Mouse (Mus musculus) midbrain, embryonic 12.5 days (tissue): ENCODE results near the gene Gm11077. TPM values are rescaled to one million over a fixed set of nuclear protein-coding genes. Genes with fewer than 3 reads are reported as not detected.

Experiments used
- ATAC-seq: fragments of 200-750 bp; cut with Nextera tagmentation; 2 replicates; pipeline ENCODE4 v1.8.0; 2017; ENCODE audit warnings: low read depth, moderate TSS enrichment, moderate library complexity; ENCODE audit not compliant: low FRiP score
- H3K27ac ChIP-seq: fragments of 300-500 bp; sonication (generic); replicated peaks from 2 replicates; pipeline ENCODE4 v1.5.1; 2016; ENCODE audit warnings: mild to moderate bottlenecking
- H3K27me3 ChIP-seq: fragments of 300-500 bp; sonication (generic); 2 replicates; pipeline ENCODE4 v1.6.1; 2016; ENCODE audit warnings: mild to moderate bottlenecking
- H3K36me3 ChIP-seq: fragments of 300-500 bp; sonication (generic); 2 replicates; pipeline ENCODE4 v1.6.1; 2016
- H3K4me1 ChIP-seq: fragments of 300-500 bp; sonication (generic); 2 replicates; pipeline ENCODE4 v1.6.1; 2016
- H3K4me2 ChIP-seq: fragments of 300-500 bp; sonication (generic); replicated peaks from 2 replicates; pipeline ENCODE4 v1.6.1; 2016; ENCODE audit warnings: mild to moderate bottlenecking, moderate library complexity
- H3K4me3 ChIP-seq: fragments of 300-500 bp; sonication (generic); 2 replicates; pipeline ENCODE4 v1.5.1; 2016; ENCODE audit warnings: mild to moderate bottlenecking
- H3K9ac ChIP-seq: fragments of 300-500 bp; sonication (generic); replicated peaks from 2 replicates; pipeline ENCODE4 v1.6.1; 2016; ENCODE audit warnings: mild to moderate bottlenecking, moderate library complexity
- H3K9me3 ChIP-seq: fragments of 300-500 bp; sonication (generic); 2 replicates; pipeline ENCODE4 v1.6.1; 2016; ENCODE audit warnings: mild to moderate bottlenecking
- WGBS: fragments of 180-500 bp; shearing (Covaris S2); methylation state at CpG from one replicate; pipeline ENCODE4 v1.1.7; 2016; 5-methylcytosine and 5-hydroxymethylcytosine counted together
- polyA plus RNA-seq: library from polyadenylated mRNA; unstranded; fragments of >200 nt; fragmentation: Nextera tagmentation; extraction: Ambion mirVana; gene quantifications from 2 replicates; pipeline ENCODE4 v1.2.1, GENCODE M21; 2016

Gm11077 gene
- polyA plus RNA-seq, 1 experiment from 2014 or later: not detected

DNA sequence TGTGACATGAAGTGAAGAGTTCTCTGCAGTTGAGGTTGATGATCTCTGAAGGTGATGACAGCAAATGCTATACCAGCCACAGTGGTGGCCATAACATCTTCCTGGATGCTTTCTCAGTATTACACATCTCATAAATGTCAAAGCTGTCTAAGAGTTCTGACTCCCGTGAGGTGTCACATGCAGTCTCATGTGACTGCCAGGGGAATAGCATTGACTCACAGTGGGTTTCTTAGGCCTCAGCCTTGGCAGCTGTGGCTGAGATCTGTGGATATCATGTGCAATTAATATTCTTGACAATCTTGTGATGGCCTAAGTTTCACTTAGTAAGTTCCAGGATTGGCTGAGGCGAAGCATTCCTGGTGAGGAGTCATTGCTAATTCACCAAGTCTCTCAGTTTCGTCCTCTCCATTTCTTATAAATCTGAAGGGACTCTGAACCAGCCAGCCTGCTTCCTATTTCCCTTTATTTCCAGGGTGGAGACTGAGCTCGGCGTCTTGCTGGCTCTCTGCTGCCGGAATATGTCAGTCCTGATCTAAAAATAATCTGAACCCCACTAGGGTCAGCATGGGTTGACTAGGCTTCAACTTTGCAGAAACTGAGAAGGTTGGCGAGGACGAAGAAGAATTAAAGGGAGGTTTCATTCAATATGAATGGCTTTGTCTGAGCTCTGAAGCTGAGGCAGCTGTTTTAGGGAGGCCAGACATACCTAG lies 21.4 kb downstream of the Gm11077 start:
- no peak overlapping the region for H3K27ac ChIP-seq
- H3K4me3 ChIP-seq: no peak overlapping the region
- H3K27me3 ChIP-seq: no peaks in the 10 kb centered on the region
- H3K36me3 ChIP-seq: no peaks in the 10 kb centered on the region
- WGBS: 84% methylated on average over 8 of the region's 8 CpGs
- H3K9me3 ChIP-seq: peaks cover 3% of the 10 kb centered on the region; the same call in 1 of the 2 replicates
- no peaks in the 10 kb centered on the region for H3K4me1 ChIP-seq
- no peak overlapping the region for H3K9ac ChIP-seq
- ATAC-seq: no peak
- no peak overlapping the region for H3K4me2 ChIP-seq

- peaks cover 9% of the 10 kb centered on the region for H3K4me1 ChIP-seq
- H3K27ac ChIP-seq: no peak overlapping the region
- H3K4me3 ChIP-seq: no peak overlapping the region
- H3K36me3 ChIP-seq: no peaks in the 10 kb centered on the region
- H3K4me2 ChIP-seq: no peak overlapping the region
- ATAC-seq: no peak
- H3K27me3 ChIP-seq: no peaks in the 10 kb centered on the region
- no peak overlapping the region for H3K9ac ChIP-seq
- H3K9me3 ChIP-seq: no peaks in the 10 kb centered on the region
- WGBS: 48% methylated on average over 9 of the region's 9 CpGs
Observed at GRCm38 (mm10) chr6:140766365-140766764, 37.3 kb downstream of the Gm11077 start.

- ATAC-seq: no peak
- H3K36me3 ChIP-seq: no peaks in the 10 kb centered on the region
- H3K4me1 ChIP-seq: peaks cover 9% of the 10 kb centered on the region
- no peaks in the 10 kb centered on the region for H3K9me3 ChIP-seq
- no peak overlapping the region for H3K27ac ChIP-seq
- no peaks in the 10 kb centered on the region for H3K27me3 ChIP-seq
- H3K4me3 ChIP-seq: no peak overlapping the region
- no peak overlapping the region for H3K4me2 ChIP-seq
- no peak overlapping the region for H3K9ac ChIP-seq
- WGBS: 58% methylated on average over 6 of the region's 6 CpGs
Observed at GRCm38 (mm10) chr6:140767237-140767636, 38.2 kb downstream of the Gm11077 start.

DNA sequence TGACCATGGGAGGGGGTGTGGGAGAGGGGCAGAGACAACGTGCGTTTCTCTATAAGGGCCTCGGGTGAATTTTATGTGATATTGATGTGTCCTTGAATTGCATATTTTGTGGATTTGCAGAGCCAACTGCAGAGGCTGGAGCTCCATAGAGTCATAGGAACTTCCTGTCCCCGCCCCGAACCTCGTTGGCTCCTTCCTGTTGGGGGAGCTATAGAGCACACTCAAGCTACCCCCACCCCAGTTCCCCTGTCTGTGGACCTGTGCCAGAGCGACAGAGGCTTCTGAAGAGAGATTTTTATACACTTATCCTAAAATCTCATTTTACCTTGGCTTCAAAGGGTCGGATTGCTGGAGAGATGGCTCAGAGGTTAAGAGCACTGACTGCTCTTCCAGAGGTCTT lies 39.1 kb downstream of the Gm11077 start:
- WGBS: 83% methylated on average over 8 of the region's 8 CpGs
- Histone ChIP-seq H3K27me3 (no peaks in the 10 kb centered on the region), H3K4me3 (no peak overlapping the region), H3K9ac (no peak overlapping the region), H3K4me2 (no peak overlapping the region), H3K4me1 (peaks cover 9% of the 10 kb centered on the region), H3K9me3 (no peaks in the 10 kb centered on the region), H3K36me3 (no peaks in the 10 kb centered on the region), H3K27ac (no peak overlapping the region)
- ATAC-seq: no peak

DNA sequence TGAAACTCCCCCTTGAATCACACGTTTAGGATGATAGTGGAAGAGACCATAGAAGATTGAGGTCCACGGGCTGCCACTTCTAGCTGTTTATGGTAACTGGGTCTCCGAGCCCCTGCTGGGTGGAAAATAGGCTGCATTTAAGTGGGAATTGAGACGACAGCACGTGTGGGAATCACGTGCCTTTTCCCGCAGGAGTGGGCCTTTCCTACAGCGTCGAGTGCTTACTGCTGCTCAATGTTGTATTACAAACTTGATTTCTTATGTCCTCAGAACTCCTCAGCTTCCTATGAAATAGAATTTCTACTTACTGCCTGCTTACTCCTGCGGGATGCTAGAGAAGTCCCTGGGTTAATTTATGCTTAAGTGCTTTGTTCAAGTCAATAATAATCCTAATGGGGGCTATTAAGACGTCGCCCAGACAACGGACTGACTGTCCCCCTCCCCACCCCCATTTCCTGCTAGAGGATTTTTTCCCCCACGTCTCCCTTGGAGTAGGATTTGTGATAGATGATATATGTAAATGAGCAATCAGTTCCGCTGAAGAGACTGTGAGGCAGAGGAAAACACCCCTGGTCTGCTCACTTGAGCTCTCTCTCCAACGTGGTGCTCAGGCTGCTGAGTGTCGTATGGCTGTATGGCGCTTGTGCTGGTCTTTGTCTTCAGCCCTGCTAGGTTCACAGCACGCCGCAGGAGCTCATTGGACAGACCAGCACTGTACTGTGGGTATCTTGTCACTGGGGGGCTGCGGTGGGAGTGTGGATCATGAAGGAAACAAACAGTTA lies 40.0 kb downstream of the Gm11077 start:
- H3K4me3 ChIP-seq: no peak overlapping the region
- 43% methylated on average over 21 of the region's 21 CpGs for WGBS
- H3K4me1 ChIP-seq: peaks cover 9% of the 10 kb centered on the region
- 0 out of 2 replicates have a peak overlapping the region, but pooled peaks have one; percentile 35 for H3K27ac ChIP-seq
- H3K9ac ChIP-seq: no peak overlapping the region
- peak overlapping the region; percentile 30 for H3K4me2 ChIP-seq
- no peaks in the 10 kb centered on the region for H3K36me3 ChIP-seq
- H3K9me3 ChIP-seq: no peaks in the 10 kb centered on the region
- peak; percentile 94 for ATAC-seq
- H3K27me3 ChIP-seq: no peaks in the 10 kb centered on the region

GRCm38 (mm10) chr6:140776274-140776673 lies 47.2 kb downstream of the Gm11077 start:
- no peak for ATAC-seq
- 94% methylated on average over 8 of the region's 8 CpGs for WGBS
- Histone ChIP-seq H3K4me2 (no peak overlapping the region), H3K27me3 (no peaks in the 10 kb centered on the region), H3K9ac (no peak overlapping the region), H3K4me1 (no peaks in the 10 kb centered on the region), H3K4me3 (no peak overlapping the region), H3K27ac (no peak overlapping the region), H3K36me3 (no peaks in the 10 kb centered on the region), H3K9me3 (no peaks in the 10 kb centered on the region)

DNA sequence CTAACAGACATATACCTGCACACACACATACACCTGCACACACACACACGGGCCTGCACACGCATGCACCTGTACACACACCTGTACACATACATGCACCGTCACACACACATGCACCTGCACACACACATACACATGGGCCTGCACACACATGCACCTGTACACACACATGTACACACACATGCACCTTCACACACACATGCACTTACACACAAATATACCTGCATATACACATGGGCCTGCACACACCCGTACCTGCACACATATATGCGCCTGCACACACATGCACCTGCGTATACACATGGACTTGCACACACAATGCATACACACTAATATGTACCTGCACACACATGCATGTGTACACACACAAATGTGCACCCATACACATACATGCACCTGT lies 53.4 kb downstream of the Gm11077 start:
- Histone ChIP-seq H3K4me2 (no peak overlapping the region), H3K4me1 (no peaks in the 10 kb centered on the region), H3K9me3 (no peaks in the 10 kb centered on the region), H3K9ac (no peak overlapping the region), H3K27ac (no peak overlapping the region), H3K4me3 (no peak overlapping the region), H3K36me3 (no peaks in the 10 kb centered on the region), H3K27me3 (no peaks in the 10 kb centered on the region)
- peak; percentile 41; the same call in 1 of the 2 replicates for ATAC-seq
- WGBS: 96% methylated on average over 6 of the region's 6 CpGs

DNA sequence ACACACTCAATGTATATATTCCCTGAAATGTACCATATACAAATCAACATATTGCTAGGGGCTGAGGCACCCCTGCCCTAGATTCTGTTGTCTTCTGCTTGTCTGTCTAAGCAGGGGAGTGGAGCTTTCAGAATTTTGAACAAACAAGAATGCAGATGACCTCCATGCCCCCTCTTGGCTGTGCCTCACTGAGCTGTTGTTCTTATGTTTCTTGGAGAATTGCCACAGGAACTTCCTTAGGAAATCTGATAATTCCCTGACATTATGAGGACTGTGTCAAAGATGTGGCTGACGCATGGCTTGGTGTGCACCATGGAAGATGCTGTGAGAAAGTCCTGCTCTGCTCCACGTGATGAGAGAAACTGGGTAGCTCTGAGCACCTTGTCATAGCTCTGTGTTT lies 57.0 kb downstream of the Gm11077 start:
- Histone ChIP-seq H3K9ac (no peak overlapping the region), H3K27me3 (no peaks in the 10 kb centered on the region), H3K4me2 (no peak overlapping the region), H3K4me3 (no peak overlapping the region), H3K9me3 (no peaks in the 10 kb centered on the region), H3K4me1 (no peaks in the 10 kb centered on the region), H3K36me3 (no peaks in the 10 kb centered on the region), H3K27ac (no peak overlapping the region)
- no peak for ATAC-seq
- WGBS: 84% methylated on average over 2 of the region's 2 CpGs

- no peak for ATAC-seq
- WGBS: 42% methylated on average over 3 of the region's 3 CpGs
- Histone ChIP-seq H3K27me3 (no peaks in the 10 kb centered on the region), H3K27ac (no peak overlapping the region), H3K4me1 (no peaks in the 10 kb centered on the region), H3K9ac (no peak overlapping the region), H3K4me3 (no peak overlapping the region), H3K36me3 (no peaks in the 10 kb centered on the region), H3K4me2 (no peak overlapping the region), H3K9me3 (no peaks in the 10 kb centered on the region)
Observed at GRCm38 (mm10) chr6:140789850-140790249, 60.8 kb downstream of the Gm11077 start.

- Histone ChIP-seq H3K4me1 (no peaks in the 10 kb centered on the region), H3K27ac (no peak overlapping the region), H3K27me3 (no peaks in the 10 kb centered on the region), H3K4me3 (no peak overlapping the region), H3K9ac (no peak overlapping the region), H3K4me2 (no peak overlapping the region), H3K36me3 (no peaks in the 10 kb centered on the region), H3K9me3 (no peaks in the 10 kb centered on the region)
- 93% methylated on average over 6 of the region's 6 CpGs for whole genome bisulfite sequencing
- ATAC-seq: no peak
Observed at GRCm38 (mm10) chr6:140793676-140794262, 64.7 kb downstream of the Gm11077 start.

DNA sequence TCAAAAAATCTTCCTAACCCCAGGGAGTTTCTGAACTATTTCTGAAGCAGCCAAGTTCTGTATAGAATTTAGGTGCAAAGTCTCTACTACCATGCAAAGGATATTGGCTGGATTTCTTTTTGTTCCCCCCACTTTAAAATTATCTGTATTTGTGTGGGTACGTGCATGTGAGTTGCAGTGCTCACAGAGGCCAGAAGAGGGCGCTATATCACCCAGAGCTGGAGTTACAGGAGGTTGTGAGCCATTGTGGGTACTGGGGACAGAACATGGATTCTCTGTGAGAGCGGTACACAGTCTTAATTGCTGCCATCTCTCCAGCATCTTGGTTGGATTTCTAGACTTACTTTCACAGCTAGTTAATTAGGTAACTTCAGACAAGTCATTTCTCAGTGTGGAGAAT lies 69.8 kb downstream of the Gm11077 start:
- H3K9ac ChIP-seq: no peak overlapping the region
- WGBS: 73% methylated on average over 3 of the region's 3 CpGs

GRCm38 (mm10) chr6:140799435-140800040 lies 70.5 kb downstream of the Gm11077 start:
- Histone ChIP-seq H3K9ac (no peak overlapping the region), H3K27ac (no peak overlapping the region), H3K4me1 (no peaks in the 10 kb centered on the region), H3K4me2 (no peak overlapping the region), H3K27me3 (no peaks in the 10 kb centered on the region), H3K4me3 (no peak overlapping the region), H3K9me3 (no peaks in the 10 kb centered on the region), H3K36me3 (no peaks in the 10 kb centered on the region)
- WGBS: 92% methylated on average over 16 of the region's 16 CpGs
- no peak for ATAC-seq

More for the DNA sequence above, 69.8 kb downstream of the Gm11077 start:
- no peaks in the 10 kb centered on the region for H3K4me1 ChIP-seq
- no peaks in the 10 kb centered on the region for H3K27me3 ChIP-seq
- no peak overlapping the region for H3K4me3 ChIP-seq
- H3K27ac ChIP-seq: no peak overlapping the region
- no peak for ATAC-seq
- no peak overlapping the region for H3K4me2 ChIP-seq
- H3K36me3 ChIP-seq: no peaks in the 10 kb centered on the region
- no peaks in the 10 kb centered on the region for H3K9me3 ChIP-seq
